Mouse (Mus musculus) liver, embryonic 14 days (tissue): ENCODE measurements around the gene Npsr1. TPM values are rescaled to one million over a fixed set of nuclear protein-coding genes. Genes with fewer than 3 reads are reported as not detected.

Experiments used
- polyA plus RNA-seq: library from polyadenylated mRNA; depleted of rRNA; stranded (reverse); fragments of >200 nt; gene quantifications from 2 replicates; pipeline ENCODE4 v1.2.3, GENCODE M21; 2012; rRNA removed

Gene Npsr1
- 0.01 and 0.03 TPM in 2 replicates for polyA plus RNA-seq

GRCm38 (mm10) chr9:24097696-24098095 is at the start of gene Npsr1:
Npsr1 (plus strand) TSS chr9:24097996.

